Mouse (Mus musculus): ENCODE data around the gene Ppp1cb.
A peak's percentile ranks its signal among the peaks of the same experiment; 100 is the strongest.
"Not testable (repeated sequence)": the region's sequence is repeated elsewhere in the genome, so short reads cannot be mapped to it uniquely, and the experiment has no call there.

Ppp1cb gene

GRCm38 (mm10) chr5:32458408-32459143 is at the start of gene Ppp1cb:
Gene Ppp1cb (plus strand): TSS chr5:32458843.
- DNase-seq (ENCODE audit: low read depth, low spot score): peak; percentile 100

- no peak for DNase-seq (ENCODE audit: low read depth, low spot score)
Observed at GRCm38 (mm10) chr5:32409747-32410146, 48.9 kb upstream of the Ppp1cb start.

- DNase-seq (ENCODE audit: low read depth, low spot score): no peak
Observed at GRCm38 (mm10) chr5:32410954-32411688, 47.5 kb upstream of the Ppp1cb start.

- DNase-seq (ENCODE audit: low read depth, low spot score): no peak
Observed at GRCm38 (mm10) chr5:32412186-32412950, 46.3 kb upstream of the Ppp1cb start.

GRCm38 (mm10) chr5:32413083-32413482 is 45.6 kb upstream of the Ppp1cb start:
- DNase-seq (ENCODE audit: low read depth, low spot score): no peak

GRCm38 (mm10) chr5:32413569-32413968 is 45.1 kb upstream of the Ppp1cb start:
- DNase-seq (ENCODE audit: low read depth, low spot score): no peak

- DNase-seq (ENCODE audit: low read depth, low spot score): no peak
Observed at GRCm38 (mm10) chr5:32414461-32414985, 44.1 kb upstream of the Ppp1cb start.

- DNase-seq (ENCODE audit: low read depth, low spot score): no peak
Observed at GRCm38 (mm10) chr5:32415554-32415953, 43.1 kb upstream of the Ppp1cb start.

GRCm38 (mm10) chr5:32416881-32417280 is 41.8 kb upstream of the Ppp1cb start:
- no peak for DNase-seq (ENCODE audit: low read depth, low spot score)

GRCm38 (mm10) chr5:32422081-32422589 is 36.5 kb upstream of the Ppp1cb start:
- peak; percentile 21 for DNase-seq (ENCODE audit: low read depth, low spot score)

GRCm38 (mm10) chr5:32423339-32424046 is 35.1 kb upstream of the Ppp1cb start:
- no peak for DNase-seq (ENCODE audit: low read depth, low spot score)

GRCm38 (mm10) chr5:32424464-32424863 is 34.2 kb upstream of the Ppp1cb start:
- DNase-seq (ENCODE audit: low read depth, low spot score): no peak

GRCm38 (mm10) chr5:32425485-32426171 is 33.0 kb upstream of the Ppp1cb start:
- no peak for DNase-seq (ENCODE audit: low read depth, low spot score)

- DNase-seq (ENCODE audit: low read depth, low spot score): peak; percentile 11
Observed at GRCm38 (mm10) chr5:32430399-32430798, 28.2 kb upstream of the Ppp1cb start.

- DNase-seq (ENCODE audit: low read depth, low spot score): not testable (repeated sequence)
Observed at GRCm38 (mm10) chr5:32434346-32434745, 24.3 kb upstream of the Ppp1cb start.

GRCm38 (mm10) chr5:32435612-32436011 is 23.0 kb upstream of the Ppp1cb start:
- no peak for DNase-seq (ENCODE audit: low read depth, low spot score)

- no peak for DNase-seq (ENCODE audit: low read depth, low spot score)
Observed at GRCm38 (mm10) chr5:32437901-32438563, 20.6 kb upstream of the Ppp1cb start.

- DNase-seq (ENCODE audit: low read depth, low spot score): no peak
Observed at GRCm38 (mm10) chr5:32438564-32438922, 20.1 kb upstream of the Ppp1cb start.

GRCm38 (mm10) chr5:32441336-32441735 is 17.3 kb upstream of the Ppp1cb start:
- DNase-seq (ENCODE audit: low read depth, low spot score): no peak

- DNase-seq (ENCODE audit: low read depth, low spot score): no peak
Observed at GRCm38 (mm10) chr5:32441992-32442575, 16.6 kb upstream of the Ppp1cb start.

Data from CD4-positive, CD25-positive, alpha-beta regulatory T cell, adult 2 months (primary cell).